ENCODE assay signal across 7 mouse cellular contexts in the genomic region with DNA sequence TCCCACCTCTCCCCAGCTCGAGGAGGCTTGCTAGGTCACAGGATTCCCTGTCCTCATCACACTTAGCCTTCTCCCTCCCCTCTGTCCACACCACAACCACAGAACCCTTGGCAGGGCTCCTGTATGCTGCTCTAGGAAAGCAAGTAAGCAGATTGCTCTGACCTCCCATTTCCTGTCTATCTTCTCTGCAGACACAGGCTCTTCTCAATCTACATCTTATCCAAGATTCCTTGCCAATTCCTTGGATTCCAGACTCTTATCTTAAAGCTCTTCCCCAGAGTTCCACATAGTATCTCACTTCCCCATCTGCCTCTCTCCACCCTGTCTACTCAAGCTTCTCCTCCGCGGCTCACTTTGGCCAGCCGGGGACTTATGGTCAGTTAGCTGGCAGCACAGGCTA. TPM values are rescaled to one million over a fixed set of nuclear protein-coding genes. Genes with fewer than 3 reads are reported as not detected.
DNase-seq lines count a peak whose midpoint lies in the region; ATAC-seq and TF ChIP-seq lines count a peak whose summit lies in the region.

No protein-coding gene starts in this region.

- peaks cover 4% of the 10 kb centered on the region; the same call in 1 of the 2 replicates for H3K4me1 ChIP-seq in spleen, adult 2 months (ENCODE audit: control insufficient read depth, insufficient read depth, insufficient read length)
- H3K4me1 ChIP-seq in heart, adult 2 months (ENCODE audit: control insufficient read depth, insufficient read depth, low read length): peaks cover 9% of the 10 kb centered on the region
- H3K4me1 ChIP-seq in liver, embryonic 12.5 days: peaks cover 48% of the 10 kb centered on the region

- no peaks in the 10 kb centered on the region; the same call in 1 of the 2 replicates for H3K79me2 ChIP-seq in heart, adult 2 months (replicated peaks; ENCODE audit: control insufficient read depth, insufficient read depth, low read length)

- no peak for DNase-seq in spleen, adult 2 months (ENCODE audit: low read depth in 1 of 2, low spot score in 2 of 2)
- no peak for DNase-seq in spleen, postnatal 14 days (ENCODE audit: low spot score in 2 of 2)
- DNase-seq in heart, adult 2 months: peak; percentile 34 to 43
- no peak for DNase-seq in thymus, postnatal 14 days
- DNase-seq in frontal cortex, postnatal 36 days (ENCODE audit: low spot score in 2 of 2): no peak
- DNase-seq in layer of hippocampus, adult 9-10 months (ENCODE audit: low spot score): no peak

- no peaks in the 10 kb centered on the region for H3K27me3 ChIP-seq in spleen, adult 2 months (ENCODE audit: control insufficient read depth, insufficient read depth, low read length)
- no peaks in the 10 kb centered on the region for H3K27me3 ChIP-seq in heart, adult 2 months (ENCODE audit: control insufficient read depth, insufficient read depth, low read length)
- H3K27me3 ChIP-seq in liver, embryonic 12.5 days (replicated peaks): no peaks in the 10 kb centered on the region

- TF ChIP-seq EP300 in heart, adult 2 months (IDR thresholded peaks at IDR 0.05; ENCODE audit: insufficient read depth, low read depth, low read length): no peak

- H3K27ac ChIP-seq in spleen, adult 2 months (ENCODE audit: insufficient read depth, low read length): peak overlapping the region; percentile 34; the same call in 1 of the 2 replicates
- peak overlapping the region; percentile 59 for H3K27ac ChIP-seq in heart, adult 2 months
- H3K27ac ChIP-seq in liver, embryonic 12.5 days: peak overlapping the region; percentile 76

- ATAC-seq in liver, embryonic 12.5 days: peak; percentile 69

- TF ChIP-seq CTCF in spleen, adult 2 months (IDR thresholded peaks at IDR 0.05; ENCODE audit: extremely low read depth, insufficient read depth, insufficient read length, insufficient replicate concordance): no peak
- no peak for TF ChIP-seq CTCF in heart, adult 2 months (IDR thresholded peaks at IDR 0.05)

- H3K9ac ChIP-seq in heart, adult 2 months (ENCODE audit: low read depth, low read length): no peak overlapping the region
- peak overlapping the region; percentile 33; the same call in 1 of the 2 replicates for H3K9ac ChIP-seq in liver, embryonic 12.5 days

- H3K4me2 ChIP-seq in liver, embryonic 12.5 days: peak overlapping the region; percentile 54

- no peak for TF ChIP-seq POLR2A in spleen, adult 2 months (IDR thresholded peaks at IDR 0.05; ENCODE audit: low read depth, low read length)
- no peak for TF ChIP-seq POLR2A in heart, adult 2 months (IDR thresholded peaks at IDR 0.05; ENCODE audit: insufficient read depth, low read depth, low read length)

- intact Hi-C loops in heart, adult 2 months (cut with DNase I): no loop called here

- H3K36me3 ChIP-seq in spleen, adult 2 months (ENCODE audit: control insufficient read depth, insufficient read depth, low read length): peaks cover 2% of the 10 kb centered on the region
- H3K36me3 ChIP-seq in heart, adult 2 months (ENCODE audit: control insufficient read depth, insufficient read depth, low read length): peaks cover 4% of the 10 kb centered on the region
- H3K36me3 ChIP-seq in liver, embryonic 12.5 days: peaks cover 31% of the 10 kb centered on the region

- H3K4me3 ChIP-seq in spleen, adult 2 months (ENCODE audit: extremely low read depth, insufficient read depth, insufficient read length): no peak overlapping the region
- no peak overlapping the region for H3K4me3 ChIP-seq in heart, adult 2 months
- H3K4me3 ChIP-seq in liver, embryonic 12.5 days: no peak overlapping the region

- no peaks in the 10 kb centered on the region for H3K9me3 ChIP-seq in liver, embryonic 12.5 days (replicated peaks)

- 14% methylated on average over 4 of the region's 4 CpGs for WGBS in spleen, adult 2 months
- 4% methylated on average over 4 of the region's 4 CpGs for WGBS in heart, adult 2 months
- 9% methylated on average over 4 of the region's 4 CpGs for WGBS in liver, embryonic 12.5 days (ENCODE audit: insufficient replicate concordance)

RNA-seq across cellular contexts. Expression of a gene that starts 16.1 kb away (rescaled TPM):
- 25.1 and 32.9 TPM in 2 replicates for polyA plus RNA-seq in spleen, adult 2 months (2012; rRNA removed)
- total RNA-seq in heart, adult 2 months (2021): 10 to 100 TPM; 28.7 to 28.9 TPM
- 21.2 and 23.4 TPM in 2 replicates for polyA plus RNA-seq in heart, adult 2 months (2012; rRNA removed)
- 19.8 and 20.5 TPM in 2 replicates for polyA plus RNA-seq in liver, embryonic 12.5 days (2016; fragmentation: Nextera tagmentation; extraction: Ambion mirVana)

RNA-seq across cellular contexts. Expression of a gene that starts 49.3 kb away (rescaled TPM):
- 10.4 and 11.9 TPM in 2 replicates for polyA plus RNA-seq in spleen, adult 2 months (2012; rRNA removed)
- total RNA-seq in heart, adult 2 months (2021): 10 to 100 TPM; 11.6 to 12.0 TPM
- polyA plus RNA-seq in heart, adult 2 months (2012; rRNA removed): 10.2 and 27.2 TPM in 2 replicates
- 32.8 and 33.8 TPM in 2 replicates for polyA plus RNA-seq in liver, embryonic 12.5 days (2016; fragmentation: Nextera tagmentation; extraction: Ambion mirVana)

Comparison
In these comparisons a context has a peak if more than half of its experiments do, and no peak if none do; other contexts are left out.
1. DNase-seq: peak in heart, adult 2 months (2 of 2); none in spleen, adult 2 months (0 of 2), spleen, postnatal 14 days (0 of 2), thymus, postnatal 14 days (single experiment), frontal cortex, postnatal 36 days (0 of 2) and layer of hippocampus, adult 9-10 months (single experiment).
2. Peak in every context shown above with its lines, with median percentiles within 50 percentile points of each other: H3K27ac ChIP-seq.